Mouse (Mus musculus): ENCODE data around the gene Atp2b4. TPM values are rescaled to one million over a fixed set of nuclear protein-coding genes. Genes with fewer than 3 reads are reported as not detected.
A peak's percentile ranks its signal among the peaks of the same experiment; 100 is the strongest.

Atp2b4 gene
- 10 to 100 TPM in 3 of 26 experiments, 1 to 10 TPM in 12, under 1 TPM in 11; 0.13 to 48.6 (median 1.9) TPM for total RNA-seq (2018; cell fraction: chromatin; rRNA removed)
- total RNA-seq (2018; cell fraction: cytosol; rRNA removed), result 1 to 10 TPM in 7 of 26 experiments, under 1 TPM in 19; 0.09 to 3.0 (median 0.49) TPM
- 10 to 100 TPM in 2 of 26 experiments, 1 to 10 TPM in 12, under 1 TPM in 12; 0.18 to 17.6 (median 1.1) TPM for total RNA-seq (2018; cell fraction: nucleus; rRNA removed)
- 0.16 to 0.51 TPM (median 0.43 TPM) in 3 replicates for polyA plus RNA-seq (2018)

- H3K27ac ChIP-seq, result no peak within 1 kb of the TSS
- no peaks in the 10 kb centered on the region for H3K36me3 ChIP-seq (ENCODE audit: inconsistent target)
- 1% methylated on average over 16 of the region's 16 CpGs for WGBS (ENCODE audit: missing documents)
- peak within 1 kb of the TSS; percentile 22; the same call in 1 of the 2 replicates for H3K4me3 ChIP-seq (ENCODE audit: inconsistent target)
- no peaks in the 10 kb centered on the region for H3K79me2 ChIP-seq (ENCODE audit: inconsistent target)
Observed at GRCm38 (mm10) chr1:133800948-133801393, at the start of gene Atp2b4. TSS of gene Atp2b4 (minus strand) at chr1:133801041.

- H3K79me2 ChIP-seq (ENCODE audit: inconsistent target), result no peaks in the 10 kb centered on the region
- no peak overlapping the region for H3K4me3 ChIP-seq (ENCODE audit: inconsistent target)
- H3K27ac ChIP-seq, result no peak overlapping the region
- 13% methylated on average over 9 of the region's 9 CpGs for WGBS (ENCODE audit: missing documents)
- no peaks in the 10 kb centered on the region for H3K36me3 ChIP-seq (ENCODE audit: inconsistent target)
Observed at GRCm38 (mm10) chr1:133844734-133845133, 43.9 kb upstream of the Atp2b4 start.

- H3K4me3 ChIP-seq (ENCODE audit: inconsistent target), result no peak overlapping the region
- no peaks in the 10 kb centered on the region for H3K36me3 ChIP-seq (ENCODE audit: inconsistent target)
- H3K79me2 ChIP-seq (ENCODE audit: inconsistent target), result no peaks in the 10 kb centered on the region
- H3K27ac ChIP-seq, result no peak overlapping the region
- WGBS (ENCODE audit: missing documents), result 96% methylated on average over 6 of the region's 6 CpGs
Observed at GRCm38 (mm10) chr1:133843900-133844299, 43.1 kb upstream of the Atp2b4 start.

GRCm38 (mm10) chr1:133843370-133843769 is 42.5 kb upstream of the Atp2b4 start:
- no peak overlapping the region for H3K27ac ChIP-seq
- WGBS (ENCODE audit: missing documents), result 85% methylated on average over 4 of the region's 4 CpGs
- no peak overlapping the region for H3K4me3 ChIP-seq (ENCODE audit: inconsistent target)
- H3K36me3 ChIP-seq (ENCODE audit: inconsistent target), result no peaks in the 10 kb centered on the region
- H3K79me2 ChIP-seq (ENCODE audit: inconsistent target), result no peaks in the 10 kb centered on the region

GRCm38 (mm10) chr1:133842074-133842725 is 41.4 kb upstream of the Atp2b4 start:
- WGBS (ENCODE audit: missing documents), result 85% methylated on average over 11 of the region's 11 CpGs
- H3K27ac ChIP-seq, result no peak overlapping the region
- H3K79me2 ChIP-seq (ENCODE audit: inconsistent target), result no peaks in the 10 kb centered on the region
- no peak overlapping the region for H3K4me3 ChIP-seq (ENCODE audit: inconsistent target)
- no peaks in the 10 kb centered on the region for H3K36me3 ChIP-seq (ENCODE audit: inconsistent target)

- no peak overlapping the region for H3K4me3 ChIP-seq (ENCODE audit: inconsistent target)
- H3K79me2 ChIP-seq (ENCODE audit: inconsistent target), result no peaks in the 10 kb centered on the region
- H3K27ac ChIP-seq, result no peak overlapping the region
- no peaks in the 10 kb centered on the region for H3K36me3 ChIP-seq (ENCODE audit: inconsistent target)
- WGBS (ENCODE audit: missing documents), result 45% methylated on average over 4 of the region's 15 CpGs
Observed at GRCm38 (mm10) chr1:133841171-133841926, 40.5 kb upstream of the Atp2b4 start.

- Histone ChIP-seq H3K36me3 (ENCODE audit: inconsistent target) (no peaks in the 10 kb centered on the region), H3K4me3 (ENCODE audit: inconsistent target) (no peak overlapping the region), H3K27ac (no peak overlapping the region), H3K79me2 (ENCODE audit: inconsistent target) (no peaks in the 10 kb centered on the region)
- WGBS (ENCODE audit: missing documents), result 90% methylated on average over 12 of the region's 12 CpGs
Observed at GRCm38 (mm10) chr1:133840530-133840929, 39.7 kb upstream of the Atp2b4 start.

GRCm38 (mm10) chr1:133834309-133834708 is 33.5 kb upstream of the Atp2b4 start:
- Histone ChIP-seq H3K27ac (no peak overlapping the region), H3K79me2 (ENCODE audit: inconsistent target) (no peaks in the 10 kb centered on the region), H3K36me3 (ENCODE audit: inconsistent target) (no peaks in the 10 kb centered on the region), H3K4me3 (ENCODE audit: inconsistent target) (no peak overlapping the region)
- WGBS (ENCODE audit: missing documents), result 94% methylated on average over 6 of the region's 6 CpGs

GRCm38 (mm10) chr1:133832781-133833180 is 31.9 kb upstream of the Atp2b4 start:
- Histone ChIP-seq H3K4me3 (ENCODE audit: inconsistent target) (no peak overlapping the region), H3K79me2 (ENCODE audit: inconsistent target) (no peaks in the 10 kb centered on the region), H3K36me3 (ENCODE audit: inconsistent target) (no peaks in the 10 kb centered on the region), H3K27ac (no peak overlapping the region)
- 55% methylated on average over 5 of the region's 5 CpGs for WGBS (ENCODE audit: missing documents)

GRCm38 (mm10) chr1:133826193-133826592 is 25.4 kb upstream of the Atp2b4 start:
- Histone ChIP-seq H3K4me3 (ENCODE audit: inconsistent target) (no peak overlapping the region), H3K27ac (no peak overlapping the region)
- WGBS (ENCODE audit: missing documents), result 65% methylated on average over 7 of the region's 7 CpGs

GRCm38 (mm10) chr1:133825543-133825942 is 24.7 kb upstream of the Atp2b4 start:
- no peak overlapping the region for H3K27ac ChIP-seq
- H3K79me2 ChIP-seq (ENCODE audit: inconsistent target), result no peaks in the 10 kb centered on the region
- WGBS (ENCODE audit: missing documents), result 92% methylated on average over 8 of the region's 8 CpGs
- no peak overlapping the region for H3K4me3 ChIP-seq (ENCODE audit: inconsistent target)
- H3K36me3 ChIP-seq (ENCODE audit: inconsistent target), result no peaks in the 10 kb centered on the region

More at GRCm38 (mm10) chr1:133826193-133826592, 25.4 kb upstream of the Atp2b4 start:
- Histone ChIP-seq H3K36me3 (ENCODE audit: inconsistent target) (no peaks in the 10 kb centered on the region), H3K79me2 (ENCODE audit: inconsistent target) (no peaks in the 10 kb centered on the region)

- Histone ChIP-seq H3K4me3 (ENCODE audit: inconsistent target) (no peak overlapping the region), H3K27ac (no peak overlapping the region), H3K36me3 (ENCODE audit: inconsistent target) (no peaks in the 10 kb centered on the region), H3K79me2 (ENCODE audit: inconsistent target) (no peaks in the 10 kb centered on the region)
- WGBS (ENCODE audit: missing documents), result 100% methylated on average over 2 of the region's 2 CpGs
Observed at GRCm38 (mm10) chr1:133825140-133825539, 24.3 kb upstream of the Atp2b4 start.

GRCm38 (mm10) chr1:133821144-133821543 is 20.3 kb upstream of the Atp2b4 start:
- 42% methylated on average over 5 of the region's 5 CpGs for WGBS (ENCODE audit: missing documents)

GRCm38 (mm10) chr1:133820100-133820499 is 19.3 kb upstream of the Atp2b4 start:
- no peak overlapping the region for H3K4me3 ChIP-seq (ENCODE audit: inconsistent target)
- H3K36me3 ChIP-seq (ENCODE audit: inconsistent target), result no peaks in the 10 kb centered on the region
- no peak overlapping the region for H3K27ac ChIP-seq
- 100% methylated on average over 1 of the region's 2 CpGs for WGBS (ENCODE audit: missing documents)
- H3K79me2 ChIP-seq (ENCODE audit: inconsistent target), result no peaks in the 10 kb centered on the region

More at GRCm38 (mm10) chr1:133821144-133821543, 20.3 kb upstream of the Atp2b4 start:
- Histone ChIP-seq H3K27ac (no peak overlapping the region), H3K36me3 (ENCODE audit: inconsistent target) (no peaks in the 10 kb centered on the region), H3K4me3 (ENCODE audit: inconsistent target) (no peak overlapping the region), H3K79me2 (ENCODE audit: inconsistent target) (no peaks in the 10 kb centered on the region)

GRCm38 (mm10) chr1:133818531-133818930 is 17.7 kb upstream of the Atp2b4 start:
- Histone ChIP-seq H3K79me2 (ENCODE audit: inconsistent target) (no peaks in the 10 kb centered on the region), H3K4me3 (ENCODE audit: inconsistent target) (no peak overlapping the region), H3K27ac (no peak overlapping the region), H3K36me3 (ENCODE audit: inconsistent target) (no peaks in the 10 kb centered on the region)
- WGBS (ENCODE audit: missing documents), result 30% methylated on average over 2 of the region's 2 CpGs
